Mouse (Mus musculus): ENCODE measurements around the gene Tmem117.

Gene Tmem117

GRCm38 (mm10) chr15:95028862-95029486 is 399.9 kb downstream of the Tmem117 start:
- DNase-seq (ENCODE audit: low spot score), result no peak

- no peak for DNase-seq (ENCODE audit: low spot score)
Observed at GRCm38 (mm10) chr15:95029487-95029875, 400.4 kb downstream of the Tmem117 start.

- no peak for DNase-seq (ENCODE audit: low spot score)
Observed at GRCm38 (mm10) chr15:95042437-95042836, 413.4 kb downstream of the Tmem117 start.

GRCm38 (mm10) chr15:95044011-95044410 is 415.0 kb downstream of the Tmem117 start:
- no peak for DNase-seq (ENCODE audit: low spot score)

- DNase-seq (ENCODE audit: low spot score), result no peak
Observed at GRCm38 (mm10) chr15:95047486-95047885, 418.5 kb downstream of the Tmem117 start.

GRCm38 (mm10) chr15:95049171-95049729 is 420.2 kb downstream of the Tmem117 start:
- DNase-seq (ENCODE audit: low spot score), result peak; percentile 7

GRCm38 (mm10) chr15:95055081-95055650 is 426.1 kb downstream of the Tmem117 start:
- no peak for DNase-seq (ENCODE audit: low spot score)

- DNase-seq (ENCODE audit: low spot score), result no peak
Observed at GRCm38 (mm10) chr15:95068023-95068422, 439.0 kb downstream of the Tmem117 start.

GRCm38 (mm10) chr15:95068799-95069198 is 439.8 kb downstream of the Tmem117 start:
- no peak for DNase-seq (ENCODE audit: low spot score)

- no peak for DNase-seq (ENCODE audit: low spot score)
Observed at GRCm38 (mm10) chr15:95070881-95071280, 441.8 kb downstream of the Tmem117 start.

- no peak for DNase-seq (ENCODE audit: low spot score)
Observed at GRCm38 (mm10) chr15:95075356-95075755, 446.3 kb downstream of the Tmem117 start.

- DNase-seq (ENCODE audit: low spot score), result no peak
Observed at GRCm38 (mm10) chr15:95081654-95082053, 452.6 kb downstream of the Tmem117 start.

GRCm38 (mm10) chr15:95085962-95086361 is 456.9 kb downstream of the Tmem117 start:
- DNase-seq (ENCODE audit: low spot score), result no peak

GRCm38 (mm10) chr15:95100133-95100532 is 471.1 kb downstream of the Tmem117 start:
- DNase-seq (ENCODE audit: low spot score), result no peak

- no peak for DNase-seq (ENCODE audit: low spot score)
Observed at GRCm38 (mm10) chr15:95101522-95101921, 472.5 kb downstream of the Tmem117 start.

GRCm38 (mm10) chr15:95107246-95107809 is 478.3 kb downstream of the Tmem117 start:
- DNase-seq (ENCODE audit: low spot score), result no peak

GRCm38 (mm10) chr15:95108626-95109025 is 479.6 kb downstream of the Tmem117 start:
- no peak for DNase-seq (ENCODE audit: low spot score)

- DNase-seq (ENCODE audit: low spot score), result no peak
Observed at GRCm38 (mm10) chr15:95131401-95131800, 502.4 kb downstream of the Tmem117 start.

- DNase-seq (ENCODE audit: low spot score), result no peak
Observed at GRCm38 (mm10) chr15:95135926-95136609, 507.0 kb downstream of the Tmem117 start.

GRCm38 (mm10) chr15:95137018-95137810 is 508.2 kb downstream of the Tmem117 start:
- no peak for DNase-seq (ENCODE audit: low spot score)

- no peak for DNase-seq (ENCODE audit: low spot score)
Observed at GRCm38 (mm10) chr15:95138709-95139409, 509.8 kb downstream of the Tmem117 start.
